Mouse (Mus musculus) lung, postnatal 0 days (tissue): Measurements from ENCODE around the gene Dmac2. TPM values are rescaled to one million over a fixed set of nuclear protein-coding genes. Genes with fewer than 3 reads are reported as not detected.

Experiments
- ATAC-seq: fragments of 200-750 bp; cut with Nextera tagmentation; 2 replicates; pipeline ENCODE4 v1.8.0; 2017; ENCODE audit warnings: moderate library complexity
- DNase-seq: peaks from one replicate; pipeline ENCODE4 v3.0.0-alpha.2; 2016; ENCODE audit warnings: low spot score
- H3K27ac ChIP-seq: fragments of 300-500 bp; sonication (generic); 2 replicates; pipeline ENCODE4 v1.5.1; 2014; ENCODE audit warnings: antibody characterized with exemption, mild to moderate bottlenecking, low read length, mixed read lengths
- H3K27me3 ChIP-seq: fragments of 300-500 bp; sonication (generic); replicated peaks from 2 replicates; pipeline ENCODE4 v1.6.1; 2014; ENCODE audit warnings: low read length, mixed read lengths; ENCODE audit not compliant: insufficient read depth
- H3K36me3 ChIP-seq: fragments of 300-500 bp; sonication (generic); 2 replicates; pipeline ENCODE4 v1.6.1; 2014; ENCODE audit warnings: low read length, mixed read lengths; ENCODE audit not compliant: insufficient read depth
- H3K4me1 ChIP-seq: fragments of 300-500 bp; sonication (generic); 2 replicates; pipeline ENCODE4 v1.6.1; 2014; ENCODE audit warnings: antibody characterized with exemption, low read depth, low read length, mixed read lengths; ENCODE audit not compliant: insufficient read depth
- H3K4me2 ChIP-seq: fragments of 300-500 bp; sonication (generic); replicated peaks from 2 replicates; pipeline ENCODE4 v1.6.1; 2014; ENCODE audit warnings: low read depth, mild to moderate bottlenecking, low read length, moderate library complexity, mixed read lengths
- H3K4me3 ChIP-seq: fragments of 300-500 bp; sonication (generic); 2 replicates; pipeline ENCODE4 v1.5.1; 2014; ENCODE audit warnings: low read depth, low read length
- H3K9ac ChIP-seq: fragments of 300-500 bp; sonication (generic); replicated peaks from 2 replicates; pipeline ENCODE4 v1.6.1; 2014; ENCODE audit warnings: low read depth, mild to moderate bottlenecking
- H3K9me3 ChIP-seq: fragments of 300-500 bp; sonication (generic); 2 replicates; pipeline ENCODE4 v1.6.1; 2016; ENCODE audit warnings: low read length, mixed read lengths
- CTCF ChIP-seq: IDR thresholded peaks from 2 replicates; pipeline ENCODE4 v1.5.1; 2016; ENCODE audit warnings: antibody characterized with exemption, mild to moderate bottlenecking
- EP300 ChIP-seq: IDR thresholded peaks from 2 replicates; pipeline ENCODE4 v1.6.1; 2016; ENCODE audit warnings: antibody characterized with exemption, mild to moderate bottlenecking, control low read depth
- WGBS: fragments of 180-500 bp; shearing (Covaris S2); extraction: QIAGEN DNeasy Blood & Tissue Kit; methylation state at CpG from one replicate; pipeline ENCODE4 v1.1.7; 2014; 5-methylcytosine and 5-hydroxymethylcytosine counted together
- polyA plus RNA-seq: library from polyadenylated mRNA; unstranded; fragments of >200 nt; fragmentation: Nextera tagmentation; extraction: Ambion mirVana; gene quantifications from 2 replicates; pipeline ENCODE4 v1.2.1, GENCODE M21; 2015

Dmac2 gene
- polyA plus RNA-seq, 1 experiment from 2014 or later: 22.5 TPM

GRCm38 (mm10) chr7:25599663-25600062 lies 19.6 kb upstream of the Dmac2 start:
- TF ChIP-seq EP300 (no peak), CTCF (peak; percentile 85)
- Histone ChIP-seq H3K4me2 (no peak overlapping the region), H3K4me3 (no peak overlapping the region), H3K4me1 (no peaks in the 10 kb centered on the region), H3K27ac (no peak overlapping the region), H3K27me3 (no peaks in the 10 kb centered on the region), H3K9ac (no peak overlapping the region), H3K9me3 (no peaks in the 10 kb centered on the region), H3K36me3 (no peaks in the 10 kb centered on the region)
- ATAC-seq (no peak; the same call in 1 of the 2 replicates), DNase-seq (peak; percentile 78)
- WGBS: 10% methylated on average over 10 of the region's 10 CpGs

GRCm38 (mm10) chr7:25600666-25601065 lies 18.5 kb upstream of the Dmac2 start:
- no peak overlapping the region for H3K4me2 ChIP-seq
- DNase-seq: no peak
- 77% methylated on average over 11 of the region's 11 CpGs for WGBS
- no peak overlapping the region for H3K4me3 ChIP-seq
- TF ChIP-seq CTCF (no peak), EP300 (no peak)
- no peaks in the 10 kb centered on the region for H3K27me3 ChIP-seq
- no peak overlapping the region for H3K27ac ChIP-seq
- H3K9me3 ChIP-seq: no peaks in the 10 kb centered on the region
- no peak for ATAC-seq
- H3K36me3 ChIP-seq: no peaks in the 10 kb centered on the region
- H3K9ac ChIP-seq: no peak overlapping the region
- H3K4me1 ChIP-seq: no peaks in the 10 kb centered on the region

- H3K27me3 ChIP-seq: no peaks in the 10 kb centered on the region
- H3K27ac ChIP-seq: no peak overlapping the region
- DNase-seq (no peak), ATAC-seq (no peak)
- no peak overlapping the region for H3K4me2 ChIP-seq
- H3K4me1 ChIP-seq: no peaks in the 10 kb centered on the region
- H3K9me3 ChIP-seq: no peaks in the 10 kb centered on the region
- no peak overlapping the region for H3K4me3 ChIP-seq
- H3K9ac ChIP-seq: no peak overlapping the region
- H3K36me3 ChIP-seq: no peaks in the 10 kb centered on the region
- 87% methylated on average over 16 of the region's 16 CpGs for WGBS
- TF ChIP-seq EP300: no peak
- no peak for TF ChIP-seq CTCF
Observed at GRCm38 (mm10) chr7:25601346-25601745, 17.9 kb upstream of the Dmac2 start.

- Histone ChIP-seq H3K4me1 (no peaks in the 10 kb centered on the region), H3K9me3 (no peaks in the 10 kb centered on the region), H3K27ac (no peak overlapping the region), H3K4me3 (no peak overlapping the region), H3K36me3 (no peaks in the 10 kb centered on the region), H3K4me2 (no peak overlapping the region), H3K27me3 (no peaks in the 10 kb centered on the region), H3K9ac (no peak overlapping the region)
- ATAC-seq (no peak), DNase-seq (no peak)
- WGBS: 68% methylated on average over 4 of the region's 4 CpGs
- TF ChIP-seq CTCF (no peak), EP300 (no peak)
Observed at GRCm38 (mm10) chr7:25606625-25607063, 12.6 kb upstream of the Dmac2 start.

GRCm38 (mm10) chr7:25607196-25607595 lies 12.0 kb upstream of the Dmac2 start:
- no peak for ATAC-seq
- Histone ChIP-seq H3K36me3 (no peaks in the 10 kb centered on the region), H3K9me3 (no peaks in the 10 kb centered on the region), H3K9ac (no peak overlapping the region), H3K4me1 (no peaks in the 10 kb centered on the region), H3K27me3 (no peaks in the 10 kb centered on the region), H3K4me2 (no peak overlapping the region), H3K4me3 (no peak overlapping the region), H3K27ac (no peak overlapping the region)
- DNase-seq: no peak
- 65% methylated on average over 2 of the region's 2 CpGs for WGBS
- no peak for TF ChIP-seq EP300
- no peak for TF ChIP-seq CTCF

GRCm38 (mm10) chr7:25610056-25610455 lies 9.2 kb upstream of the Dmac2 start:
- WGBS: 34% methylated on average over 6 of the region's 6 CpGs

GRCm38 (mm10) chr7:25611501-25611900 lies 7.7 kb upstream of the Dmac2 start:
- 32% methylated on average over 7 of the region's 7 CpGs for WGBS
- TF ChIP-seq EP300 (no peak), CTCF (no peak)

More at GRCm38 (mm10) chr7:25610056-25610455, 9.2 kb upstream of the Dmac2 start:
- H3K9ac ChIP-seq: no peak overlapping the region
- H3K4me2 ChIP-seq: no peak overlapping the region
- no peaks in the 10 kb centered on the region for H3K9me3 ChIP-seq
- H3K27ac ChIP-seq: no peak overlapping the region
- H3K4me1 ChIP-seq: no peaks in the 10 kb centered on the region
- ATAC-seq: no peak
- H3K36me3 ChIP-seq: no peaks in the 10 kb centered on the region
- H3K4me3 ChIP-seq: no peak overlapping the region
- TF ChIP-seq CTCF (no peak), EP300 (no peak)
- DNase-seq: no peak
- H3K27me3 ChIP-seq: no peaks in the 10 kb centered on the region

More at GRCm38 (mm10) chr7:25611501-25611900, 7.7 kb upstream of the Dmac2 start:
- H3K9ac ChIP-seq: no peak overlapping the region
- no peaks in the 10 kb centered on the region for H3K36me3 ChIP-seq
- H3K9me3 ChIP-seq: no peaks in the 10 kb centered on the region
- no peak overlapping the region for H3K27ac ChIP-seq
- H3K4me2 ChIP-seq: no peak overlapping the region
- no peaks in the 10 kb centered on the region for H3K27me3 ChIP-seq
- no peak overlapping the region for H3K4me3 ChIP-seq
- ATAC-seq (no peak), DNase-seq (no peak)
- no peaks in the 10 kb centered on the region for H3K4me1 ChIP-seq
